Mouse (Mus musculus) forebrain, postnatal 0 days (tissue): ENCODE results near the gene Tedc1. TPM values are rescaled to one million over a fixed set of nuclear protein-coding genes. Genes with fewer than 3 reads are reported as not detected.

Experiments used
- ATAC-seq: fragments of 200-750 bp; cut with Nextera tagmentation; 2 replicates; pipeline ENCODE4 v1.8.0; 2017; ENCODE audit warnings: mild to moderate bottlenecking, moderate library complexity
- DNase-seq: peaks from one replicate; pipeline ENCODE4 v3.0.0-alpha.2; 2015
- H3K27ac ChIP-seq: fragments of 300-500 bp; sonication (generic); 2 replicates; pipeline ENCODE4 v1.5.1; 2014; ENCODE audit warnings: low read depth, mild to moderate bottlenecking, antibody characterized with exemption, low read length, moderate library complexity, mixed read lengths
- H3K27me3 ChIP-seq: fragments of 300-500 bp; sonication (generic); 2 replicates; pipeline ENCODE4 v1.6.1; 2014; ENCODE audit warnings: mild to moderate bottlenecking, low read length, mixed read lengths; ENCODE audit not compliant: insufficient read depth
- H3K36me3 ChIP-seq: fragments of 300-500 bp; sonication (generic); 2 replicates; pipeline ENCODE4 v1.6.1; 2014; ENCODE audit warnings: mild to moderate bottlenecking, moderate library complexity; ENCODE audit not compliant: insufficient read depth
- H3K4me1 ChIP-seq: fragments of 300-500 bp; sonication (generic); 2 replicates; pipeline ENCODE4 v1.6.1; 2014; ENCODE audit warnings: antibody characterized with exemption; ENCODE audit not compliant: insufficient read depth
- H3K4me2 ChIP-seq: fragments of 300-500 bp; sonication (generic); 2 replicates; pipeline ENCODE4 v1.6.1; 2014; ENCODE audit warnings: low read depth, mild to moderate bottlenecking, moderate library complexity
- H3K4me3 ChIP-seq: fragments of 300-500 bp; sonication (generic); 2 replicates; pipeline ENCODE4 v1.5.1; 2014; ENCODE audit warnings: low read depth, low read length, mixed read lengths
- H3K9ac ChIP-seq: fragments of 300-500 bp; sonication (generic); 2 replicates; pipeline ENCODE4 v1.6.1; 2014; ENCODE audit warnings: mild to moderate bottlenecking
- H3K9me3 ChIP-seq: fragments of 300-500 bp; sonication (generic); 2 replicates; pipeline ENCODE4 v1.6.1; 2016; ENCODE audit warnings: low read length
- CTCF ChIP-seq: sonication (generic); IDR thresholded peaks from 2 replicates; pipeline ENCODE4 v1.5.1; 2016; ENCODE audit warnings: antibody characterized with exemption, control low read depth, low read depth
- WGBS: fragments of 180-500 bp; shearing (Covaris S2); extraction: QIAGEN DNeasy Blood & Tissue Kit; methylation state at CpG from one replicate; pipeline ENCODE4 v1.1.7; 2014; 5-methylcytosine and 5-hydroxymethylcytosine counted together
- polyA plus RNA-seq: library from polyadenylated mRNA; unstranded; fragments of >200 nt; fragmentation: Nextera tagmentation; extraction: Ambion mirVana; gene quantifications from 2 replicates; pipeline ENCODE4 v1.2.1, GENCODE M21; 2015
- total RNA-seq: library from RNA; depleted of rRNA; stranded (reverse); fragments of >200 nt; gene quantifications from 2 replicates; pipeline ENCODE4 v1.2.3, GENCODE M21; 2014

Tedc1 gene
- total and polyA plus RNA-seq, 2 experiments from 2014 or later = 8.6 to 10.0 TPM

GRCm38 (mm10) chr12:113139908-113140615 is 16.2 kb upstream of the Tedc1 start, which contains the start of gene Crip2:
Gene Crip2 (plus strand): TSS chr12:113140236.
- DNase-seq (peak; percentile 96), ATAC-seq (peak; percentile 90)
- Histone ChIP-seq H3K9me3 (no peaks in the 10 kb centered on the region), H3K27ac (peak within 1 kb of the TSS; percentile 92), H3K4me2 (peak within 1 kb of the TSS; percentile 61), H3K9ac (peak within 1 kb of the TSS; percentile 77), H3K4me1 (peaks cover 29% of the 10 kb centered on the region), H3K36me3 (peaks cover 43% of the 10 kb centered on the region), H3K27me3 (no peaks in the 10 kb centered on the region), H3K4me3 (peak within 1 kb of the TSS; percentile 66)
- peak; percentile 53 for TF ChIP-seq CTCF
- WGBS = 3% methylated on average over 68 of the region's 68 CpGs

DNA sequence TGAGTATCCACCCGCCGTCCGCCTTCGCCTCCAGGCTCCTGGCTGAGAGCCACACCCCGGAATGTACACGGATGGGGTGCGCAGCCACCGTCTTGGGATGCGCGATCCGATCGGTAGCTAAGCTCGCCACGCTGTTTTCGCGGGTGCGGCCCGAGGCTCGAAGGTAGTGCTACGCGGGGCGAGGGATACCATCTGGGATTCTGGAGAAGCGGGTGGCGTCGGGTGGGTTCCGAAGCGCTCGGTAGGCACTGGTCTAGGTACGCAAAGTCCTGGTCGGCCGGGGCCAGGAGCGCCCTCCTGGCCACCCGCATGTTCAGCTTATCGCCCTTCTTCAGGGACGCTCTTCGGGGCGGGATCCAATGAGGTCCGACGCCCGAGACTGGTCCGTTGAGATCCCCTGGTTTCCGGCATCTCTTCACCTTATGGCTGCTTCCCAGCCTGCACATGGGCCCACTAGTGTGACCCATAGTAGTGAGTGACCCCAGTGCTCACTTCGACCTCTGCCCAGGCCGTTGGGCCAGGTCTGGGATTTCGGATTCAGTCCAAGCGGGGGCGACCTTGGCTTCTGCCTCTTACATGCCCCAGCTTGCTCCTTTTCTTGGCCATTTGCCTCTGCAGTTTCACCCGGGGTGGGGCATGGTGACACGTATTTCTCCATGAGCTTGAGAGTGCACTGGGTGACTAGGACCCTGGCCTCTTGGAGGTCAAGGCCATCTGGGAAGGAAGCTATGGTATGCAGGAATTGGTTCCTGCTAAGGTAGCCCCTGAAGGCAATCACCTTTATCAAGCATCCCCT is 15.4 kb upstream of the Tedc1 start:
- peaks cover 29% of the 10 kb centered on the region for H3K4me1 ChIP-seq
- H3K9me3 ChIP-seq = no peaks in the 10 kb centered on the region
- 2% methylated on average over 49 of the region's 49 CpGs for WGBS
- no peaks in the 10 kb centered on the region for H3K27me3 ChIP-seq
- DNase-seq (no peak), ATAC-seq (peak; percentile 36; the same call in 1 of the 2 replicates)
- peaks cover 44% of the 10 kb centered on the region for H3K36me3 ChIP-seq
- peak overlapping the region; percentile 61 for H3K4me2 ChIP-seq
- no peak for TF ChIP-seq CTCF
- H3K9ac ChIP-seq = peak overlapping the region; percentile 77
- H3K4me3 ChIP-seq = peak overlapping the region; percentile 66
- peak overlapping the region; percentile 92 for H3K27ac ChIP-seq

- peaks cover 37% of the 10 kb centered on the region for H3K36me3 ChIP-seq
- 12% methylated on average over 8 of the region's 8 CpGs for WGBS
- peak overlapping the region; percentile 77 for H3K9ac ChIP-seq
- peak overlapping the region; percentile 92 for H3K27ac ChIP-seq
- peak overlapping the region; percentile 66 for H3K4me3 ChIP-seq
- H3K4me2 ChIP-seq = peak overlapping the region; percentile 61
- ATAC-seq (no peak), DNase-seq (peak; percentile 48)
- H3K4me1 ChIP-seq = peaks cover 29% of the 10 kb centered on the region
- TF ChIP-seq CTCF = no peak
- H3K9me3 ChIP-seq = no peaks in the 10 kb centered on the region
- H3K27me3 ChIP-seq = no peaks in the 10 kb centered on the region
These were observed 14.7 kb upstream of the Tedc1 start for GRCm38 (mm10) chr12:113141531-113141973.

DNA sequence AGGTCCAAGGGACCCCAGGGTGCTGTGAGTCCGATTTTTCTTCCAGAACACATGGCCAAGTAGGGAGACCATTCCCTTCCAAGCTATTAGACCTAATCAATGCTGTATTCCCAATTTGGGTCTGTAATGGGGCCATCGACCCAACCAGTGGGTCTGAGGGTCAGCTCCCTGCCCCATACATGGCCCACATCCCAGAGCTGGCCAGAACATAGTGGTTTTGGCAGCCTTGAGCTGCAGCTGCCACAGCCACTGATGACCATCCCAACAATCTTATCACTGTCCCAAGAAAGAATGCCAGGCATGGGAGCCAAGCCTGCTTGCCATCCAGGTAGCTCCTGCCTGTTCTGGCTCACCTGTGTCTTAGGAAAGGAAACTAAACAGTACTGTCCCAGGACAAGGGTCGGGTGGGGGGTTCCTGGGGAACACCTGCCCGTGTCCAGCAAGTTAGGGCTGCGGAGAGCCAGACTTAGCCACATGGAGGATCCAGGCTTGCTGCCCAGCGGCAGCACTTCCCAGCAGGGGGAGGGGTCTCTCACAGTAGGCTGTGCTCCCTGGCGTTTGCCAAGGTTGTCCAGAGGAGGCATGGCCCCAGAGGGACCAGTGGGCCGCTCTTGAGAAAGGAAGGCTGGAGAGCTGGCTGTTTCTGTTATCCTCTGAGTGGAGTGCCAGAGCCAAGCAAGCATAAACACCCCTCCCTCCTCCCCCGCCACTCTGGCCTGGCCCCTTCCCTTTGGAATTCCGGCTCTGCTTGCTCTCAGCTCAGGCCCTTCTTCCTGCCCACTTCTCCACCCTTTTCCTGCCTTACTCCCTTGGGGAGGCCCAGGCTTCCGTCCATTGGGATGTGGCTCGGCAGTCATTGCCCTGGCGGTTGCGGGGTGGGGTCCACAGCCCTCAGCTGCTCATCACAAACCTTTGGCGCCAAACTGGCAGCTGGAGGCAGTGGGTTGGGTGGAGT is 13.9 kb upstream of the Tedc1 start:
- WGBS = 17% methylated on average over 15 of the region's 15 CpGs
- Histone ChIP-seq H3K4me1 (peaks cover 29% of the 10 kb centered on the region), H3K27ac (peak overlapping the region; percentile 92), H3K9ac (peak overlapping the region; percentile 77), H3K36me3 (peaks cover 31% of the 10 kb centered on the region), H3K27me3 (no peaks in the 10 kb centered on the region), H3K4me3 (peak overlapping the region; percentile 66), H3K9me3 (no peaks in the 10 kb centered on the region), H3K4me2 (peak overlapping the region; percentile 61)
- peak; percentile 59 for DNase-seq
- no peak; the same call in 1 of the 2 replicates for ATAC-seq
- TF ChIP-seq CTCF = no peak

GRCm38 (mm10) chr12:113143164-113143563 is 13.1 kb upstream of the Tedc1 start:
- Histone ChIP-seq H3K4me3 (peak overlapping the region; percentile 66), H3K36me3 (peaks cover 27% of the 10 kb centered on the region), H3K27ac (no peak overlapping the region), H3K4me1 (peaks cover 29% of the 10 kb centered on the region), H3K9ac (no peak overlapping the region), H3K4me2 (peak overlapping the region; percentile 61), H3K27me3 (no peaks in the 10 kb centered on the region), H3K9me3 (no peaks in the 10 kb centered on the region)
- no peak for ATAC-seq
- TF ChIP-seq CTCF = no peak
- DNase-seq = no peak
- WGBS = 62% methylated on average over 7 of the region's 7 CpGs

DNA sequence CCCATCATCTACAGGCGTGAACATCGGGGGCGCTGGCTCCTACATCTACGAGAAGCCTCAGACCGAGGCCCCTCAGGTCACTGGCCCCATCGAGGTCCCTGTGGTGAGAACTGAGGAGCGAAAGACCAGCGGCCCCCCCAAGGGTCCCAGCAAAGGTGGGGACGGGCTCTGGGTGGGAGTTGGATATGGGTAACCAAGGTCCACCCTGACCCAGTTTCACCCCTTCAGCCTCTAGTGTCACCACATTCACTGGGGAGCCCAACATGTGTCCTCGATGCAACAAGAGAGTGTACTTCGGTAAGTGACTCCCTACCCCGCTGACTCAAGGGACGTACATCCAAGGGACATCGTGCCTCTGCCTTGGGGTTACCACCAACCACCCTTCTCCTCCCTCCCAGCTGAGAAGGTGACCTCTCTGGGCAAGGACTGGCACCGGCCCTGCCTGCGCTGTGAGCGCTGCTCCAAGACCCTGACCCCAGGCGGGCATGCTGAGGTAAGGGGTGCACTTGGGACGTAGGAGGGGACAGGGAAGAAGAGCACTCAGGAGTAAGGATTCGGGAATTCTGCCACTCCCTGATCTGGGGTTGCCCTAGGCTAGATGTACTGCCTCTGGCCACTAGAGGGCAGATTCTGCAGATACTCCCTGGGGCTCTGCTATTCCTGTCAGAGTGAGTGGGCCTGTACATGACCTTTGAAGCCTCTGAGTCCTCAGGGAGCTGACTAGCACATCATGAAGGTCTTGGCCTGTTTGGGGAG is 12.0 kb upstream of the Tedc1 start:
- no peaks in the 10 kb centered on the region for H3K9me3 ChIP-seq
- no peak overlapping the region for H3K27ac ChIP-seq
- no peak for ATAC-seq
- H3K9ac ChIP-seq = no peak overlapping the region
- H3K4me1 ChIP-seq = peaks cover 28% of the 10 kb centered on the region
- H3K4me3 ChIP-seq = no peak overlapping the region
- TF ChIP-seq CTCF = peak; percentile 69
- 83% methylated on average over 20 of the region's 20 CpGs for WGBS
- no peaks in the 10 kb centered on the region for H3K27me3 ChIP-seq
- peaks cover 25% of the 10 kb centered on the region for H3K36me3 ChIP-seq
- peak; percentile 18 for DNase-seq
- no peak overlapping the region for H3K4me2 ChIP-seq
